Mouse (Mus musculus): Measurements from ENCODE around the gene Zfp280c. TPM values are rescaled to one million over a fixed set of nuclear protein-coding genes. Genes with fewer than 3 reads are reported as not detected.
A peak's percentile ranks its signal among the peaks of the same experiment; 100 is the strongest.

The Zfp280c gene
- polyA plus RNA-seq, 1 experiment from 2014 or later = 16.1 TPM

- Histone ChIP-seq H3K27ac (ENCODE audit: low read depth, low read length) (no peak overlapping the region), H3K4me2 (ENCODE audit: low read depth, low read length) (no peak overlapping the region), H3K9me3 (ENCODE audit: control insufficient read depth, low read length) (no peaks in the 10 kb centered on the region), H3K4me1 (ENCODE audit: control insufficient read depth, insufficient read depth, low read length) (no peaks in the 10 kb centered on the region), H3K27me3 (ENCODE audit: control insufficient read depth, insufficient read depth, low read length) (no peaks in the 10 kb centered on the region), H3K9ac (replicated peaks; ENCODE audit: low read depth, low read length) (no peak overlapping the region), H3K36me3 (ENCODE audit: control insufficient read depth, insufficient read depth, low read length) (no peaks in the 10 kb centered on the region), H3K4me3 (ENCODE audit: low read depth, low read length) (no peak overlapping the region)
- no peak for ATAC-seq (ENCODE audit: low read depth)
Measured at GRCm38 (mm10) chrX:48583332-48583731, 11.0 kb downstream of the Zfp280c start.

DNA sequence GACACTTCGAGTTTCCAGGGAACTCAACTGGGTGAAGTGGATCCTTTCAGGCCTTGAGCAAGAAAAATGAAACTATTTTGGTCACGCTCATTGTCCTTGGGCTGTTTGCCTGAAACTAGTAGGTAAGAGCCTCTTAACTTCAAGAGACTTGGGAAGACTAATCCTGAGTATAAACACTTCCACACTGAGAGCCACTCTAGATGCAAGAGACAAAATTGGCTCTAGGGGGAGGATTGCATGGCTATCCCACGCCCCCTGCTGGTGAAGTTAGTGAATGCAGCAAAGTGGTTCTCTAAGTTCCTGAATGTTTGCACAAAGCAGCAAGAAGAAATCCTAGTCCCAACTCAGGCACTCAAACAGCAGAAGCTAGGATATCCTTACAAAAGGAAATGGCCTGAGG lies 62.1 kb downstream of the Zfp280c start:
- no peak overlapping the region for H3K4me3 ChIP-seq (ENCODE audit: low read depth, low read length)
- no peak overlapping the region for H3K9ac ChIP-seq (replicated peaks; ENCODE audit: low read depth, low read length)
- no peaks in the 10 kb centered on the region for H3K4me1 ChIP-seq (ENCODE audit: control insufficient read depth, insufficient read depth, low read length)
- H3K27me3 ChIP-seq (ENCODE audit: control insufficient read depth, insufficient read depth, low read length) = no peaks in the 10 kb centered on the region
- peak; percentile 34; the same call in 1 of the 2 replicates for ATAC-seq (ENCODE audit: low read depth)
- no peak overlapping the region for H3K27ac ChIP-seq (ENCODE audit: low read depth, low read length)
- no peaks in the 10 kb centered on the region for H3K9me3 ChIP-seq (ENCODE audit: control insufficient read depth, low read length)
- H3K36me3 ChIP-seq (ENCODE audit: control insufficient read depth, insufficient read depth, low read length) = no peaks in the 10 kb centered on the region
- WGBS = 42% methylated on average over 3 of the region's 3 CpGs
- no peak overlapping the region for H3K4me2 ChIP-seq (ENCODE audit: low read depth, low read length)

- Histone ChIP-seq H3K27ac (ENCODE audit: low read depth, low read length) (no peak overlapping the region), H3K9ac (replicated peaks; ENCODE audit: low read depth, low read length) (no peak overlapping the region), H3K27me3 (ENCODE audit: control insufficient read depth, insufficient read depth, low read length) (no peaks in the 10 kb centered on the region), H3K36me3 (ENCODE audit: control insufficient read depth, insufficient read depth, low read length) (no peaks in the 10 kb centered on the region), H3K4me3 (ENCODE audit: low read depth, low read length) (no peak overlapping the region), H3K9me3 (ENCODE audit: control insufficient read depth, low read length) (no peaks in the 10 kb centered on the region), H3K4me1 (ENCODE audit: control insufficient read depth, insufficient read depth, low read length) (peaks cover 5% of the 10 kb centered on the region; the same call in 1 of the 2 replicates), H3K4me2 (ENCODE audit: low read depth, low read length) (no peak overlapping the region)
- ATAC-seq (ENCODE audit: low read depth) = no peak
- 61% methylated on average over 3 of the region's 3 CpGs for WGBS
Measured at GRCm38 (mm10) chrX:48526435-48526834, 67.9 kb downstream of the Zfp280c start.

GRCm38 (mm10) chrX:48525866-48526265 lies 68.4 kb downstream of the Zfp280c start:
- Histone ChIP-seq H3K27me3 (ENCODE audit: control insufficient read depth, insufficient read depth, low read length) (no peaks in the 10 kb centered on the region), H3K27ac (ENCODE audit: low read depth, low read length) (no peak overlapping the region), H3K4me3 (ENCODE audit: low read depth, low read length) (no peak overlapping the region), H3K9me3 (ENCODE audit: control insufficient read depth, low read length) (no peaks in the 10 kb centered on the region), H3K36me3 (ENCODE audit: control insufficient read depth, insufficient read depth, low read length) (no peaks in the 10 kb centered on the region), H3K4me1 (ENCODE audit: control insufficient read depth, insufficient read depth, low read length) (peaks cover 5% of the 10 kb centered on the region; the same call in 1 of the 2 replicates), H3K9ac (replicated peaks; ENCODE audit: low read depth, low read length) (no peak overlapping the region), H3K4me2 (ENCODE audit: low read depth, low read length) (no peak overlapping the region)
- 68% methylated on average over 8 of the region's 8 CpGs for WGBS
- ATAC-seq (ENCODE audit: low read depth) = no peak

GRCm38 (mm10) chrX:48525332-48525731 lies 69.0 kb downstream of the Zfp280c start:
- no peak overlapping the region for H3K27ac ChIP-seq (ENCODE audit: low read depth, low read length)
- H3K4me3 ChIP-seq (ENCODE audit: low read depth, low read length) = no peak overlapping the region
- H3K9ac ChIP-seq (replicated peaks; ENCODE audit: low read depth, low read length) = no peak overlapping the region
- ATAC-seq (ENCODE audit: low read depth) = no peak
- H3K27me3 ChIP-seq (ENCODE audit: control insufficient read depth, insufficient read depth, low read length) = no peaks in the 10 kb centered on the region
- H3K4me2 ChIP-seq (ENCODE audit: low read depth, low read length) = no peak overlapping the region
- H3K9me3 ChIP-seq (ENCODE audit: control insufficient read depth, low read length) = no peaks in the 10 kb centered on the region
- peaks cover 5% of the 10 kb centered on the region; the same call in 1 of the 2 replicates for H3K4me1 ChIP-seq (ENCODE audit: control insufficient read depth, insufficient read depth, low read length)
- 58% methylated on average over 1 of the region's 1 CpGs for WGBS
- H3K36me3 ChIP-seq (ENCODE audit: control insufficient read depth, insufficient read depth, low read length) = no peaks in the 10 kb centered on the region

GRCm38 (mm10) chrX:48523512-48523911 lies 70.8 kb downstream of the Zfp280c start:
- Histone ChIP-seq H3K36me3 (ENCODE audit: control insufficient read depth, insufficient read depth, low read length) (no peaks in the 10 kb centered on the region), H3K27ac (ENCODE audit: low read depth, low read length) (no peak overlapping the region), H3K4me1 (ENCODE audit: control insufficient read depth, insufficient read depth, low read length) (peaks cover 5% of the 10 kb centered on the region; the same call in 1 of the 2 replicates), H3K27me3 (ENCODE audit: control insufficient read depth, insufficient read depth, low read length) (no peaks in the 10 kb centered on the region), H3K9me3 (ENCODE audit: control insufficient read depth, low read length) (no peaks in the 10 kb centered on the region), H3K4me3 (ENCODE audit: low read depth, low read length) (no peak overlapping the region), H3K4me2 (ENCODE audit: low read depth, low read length) (peak overlapping the region; percentile 19), H3K9ac (replicated peaks; ENCODE audit: low read depth, low read length) (no peak overlapping the region)
- 65% methylated on average over 3 of the region's 3 CpGs for WGBS
- no peak for ATAC-seq (ENCODE audit: low read depth)

DNA sequence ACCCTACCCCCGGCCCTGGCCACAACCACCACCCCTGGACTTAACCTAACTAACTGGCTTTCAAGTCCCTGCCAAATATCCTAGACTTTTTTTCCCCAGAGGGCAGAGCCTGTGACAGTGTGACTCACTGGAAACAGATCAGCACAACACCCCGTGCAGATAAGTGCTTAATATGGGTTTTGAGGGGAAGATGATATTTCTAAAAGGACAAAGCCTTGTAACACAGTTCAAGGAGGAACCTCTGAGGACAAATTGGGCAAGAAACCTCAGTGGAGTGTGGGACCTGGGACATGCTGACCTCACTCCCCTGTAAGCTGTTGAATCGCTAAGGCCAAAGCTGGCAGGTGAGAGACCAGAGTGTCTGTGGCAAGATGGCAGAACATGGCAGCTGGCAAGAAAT lies 72.7 kb downstream of the Zfp280c start:
- no peaks in the 10 kb centered on the region for H3K9me3 ChIP-seq (ENCODE audit: control insufficient read depth, low read length)
- H3K4me1 ChIP-seq (ENCODE audit: control insufficient read depth, insufficient read depth, low read length) = peaks cover 5% of the 10 kb centered on the region; the same call in 1 of the 2 replicates
- H3K4me2 ChIP-seq (ENCODE audit: low read depth, low read length) = peak overlapping the region; percentile 61
- H3K4me3 ChIP-seq (ENCODE audit: low read depth, low read length) = peak overlapping the region; percentile 48; the same call in 1 of the 2 replicates
- no peaks in the 10 kb centered on the region for H3K36me3 ChIP-seq (ENCODE audit: control insufficient read depth, insufficient read depth, low read length)
- H3K27ac ChIP-seq (ENCODE audit: low read depth, low read length) = no peak overlapping the region
- H3K9ac ChIP-seq (replicated peaks; ENCODE audit: low read depth, low read length) = no peak overlapping the region
- no peaks in the 10 kb centered on the region for H3K27me3 ChIP-seq (ENCODE audit: control insufficient read depth, insufficient read depth, low read length)
- 83% methylated on average over 3 of the region's 3 CpGs for WGBS
- ATAC-seq (ENCODE audit: low read depth) = no peak

- Histone ChIP-seq H3K4me3 (ENCODE audit: low read depth, low read length) (peak overlapping the region; percentile 48), H3K36me3 (ENCODE audit: control insufficient read depth, insufficient read depth, low read length) (no peaks in the 10 kb centered on the region), H3K9me3 (ENCODE audit: control insufficient read depth, low read length) (no peaks in the 10 kb centered on the region), H3K4me2 (ENCODE audit: low read depth, low read length) (peak overlapping the region; percentile 61), H3K4me1 (ENCODE audit: control insufficient read depth, insufficient read depth, low read length) (peaks cover 5% of the 10 kb centered on the region; the same call in 1 of the 2 replicates), H3K27ac (ENCODE audit: low read depth, low read length) (peak overlapping the region; percentile 93), H3K9ac (replicated peaks; ENCODE audit: low read depth, low read length) (peak overlapping the region; percentile 69), H3K27me3 (ENCODE audit: control insufficient read depth, insufficient read depth, low read length) (no peaks in the 10 kb centered on the region)
- peak; percentile 3; the same call in 1 of the 2 replicates for ATAC-seq (ENCODE audit: low read depth)
- 26% methylated on average over 20 of the region's 20 CpGs for WGBS
Measured at GRCm38 (mm10) chrX:48519549-48520085, 74.7 kb downstream of the Zfp280c start.

DNA sequence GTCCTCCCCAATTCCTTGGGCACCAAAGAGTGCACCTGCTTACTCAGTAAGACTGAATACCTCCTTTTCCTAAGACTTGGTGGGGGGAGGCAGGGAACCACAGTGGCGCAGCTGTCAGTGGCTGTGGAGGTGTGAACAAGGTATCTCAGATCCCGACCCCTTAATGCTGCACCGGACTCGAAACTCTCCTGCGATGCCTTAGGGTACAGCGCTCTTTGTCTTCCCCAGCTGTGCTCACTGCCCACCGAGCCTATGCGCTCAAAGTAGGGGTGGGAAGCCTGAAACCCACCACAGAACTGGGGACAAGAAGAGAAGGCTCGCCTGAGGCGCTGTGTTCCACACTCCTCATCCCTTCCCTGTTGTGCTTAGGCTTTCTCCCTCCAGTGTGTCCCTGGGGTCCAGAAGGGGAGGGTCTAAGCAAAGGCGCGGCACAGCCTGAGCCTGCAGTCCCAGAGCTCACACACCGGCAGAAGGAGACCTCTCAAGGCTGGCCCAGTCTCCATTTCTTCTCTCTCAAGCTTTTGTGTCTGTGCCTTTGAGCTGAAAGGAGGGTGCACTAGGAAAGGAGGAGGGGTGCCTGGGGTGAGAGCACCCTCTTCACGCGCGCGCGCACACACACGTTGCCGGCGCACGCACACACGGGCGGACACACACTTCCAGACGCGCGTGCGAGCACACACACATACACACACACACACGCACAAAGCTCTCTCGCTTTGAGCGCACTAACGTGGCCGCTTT lies 75.3 kb downstream of the Zfp280c start, which contains the start of gene Rab33a:
Gene Rab33a (plus strand): TSS at position 478 of the 741 bp plus-strand sequence.
- Histone ChIP-seq H3K27ac (ENCODE audit: low read depth, low read length) (peak within 1 kb of the TSS; percentile 93), H3K4me1 (ENCODE audit: control insufficient read depth, insufficient read depth, low read length) (peaks cover 5% of the 10 kb centered on the region; the same call in 1 of the 2 replicates), H3K27me3 (ENCODE audit: control insufficient read depth, insufficient read depth, low read length) (no peaks in the 10 kb centered on the region), H3K4me2 (ENCODE audit: low read depth, low read length) (peak within 1 kb of the TSS; percentile 61), H3K9me3 (ENCODE audit: control insufficient read depth, low read length) (no peaks in the 10 kb centered on the region), H3K36me3 (ENCODE audit: control insufficient read depth, insufficient read depth, low read length) (no peaks in the 10 kb centered on the region), H3K4me3 (ENCODE audit: low read depth, low read length) (peak within 1 kb of the TSS; percentile 48), H3K9ac (replicated peaks; ENCODE audit: low read depth, low read length) (peak within 1 kb of the TSS; percentile 69)
- WGBS = 24% methylated on average over 32 of the region's 33 CpGs
- ATAC-seq (ENCODE audit: low read depth) = peak; percentile 82

All from neural tube, embryonic 14.5 days (tissue).